Mouse (Mus musculus) spleen, postnatal 4 days (tissue): Measurements from ENCODE around the gene Gm49325.
"Not testable (repeated sequence)": the region's sequence is repeated elsewhere in the genome, so short reads cannot be mapped to it uniquely, and the experiment has no call there.

Experiments
- DNase-seq, 2 experiments: peaks; one replicate each; pipeline ENCODE4 v3.0.0; 2022; ENCODE audit warnings: low spot score in 2 of 2

Gene Gm49325

DNA sequence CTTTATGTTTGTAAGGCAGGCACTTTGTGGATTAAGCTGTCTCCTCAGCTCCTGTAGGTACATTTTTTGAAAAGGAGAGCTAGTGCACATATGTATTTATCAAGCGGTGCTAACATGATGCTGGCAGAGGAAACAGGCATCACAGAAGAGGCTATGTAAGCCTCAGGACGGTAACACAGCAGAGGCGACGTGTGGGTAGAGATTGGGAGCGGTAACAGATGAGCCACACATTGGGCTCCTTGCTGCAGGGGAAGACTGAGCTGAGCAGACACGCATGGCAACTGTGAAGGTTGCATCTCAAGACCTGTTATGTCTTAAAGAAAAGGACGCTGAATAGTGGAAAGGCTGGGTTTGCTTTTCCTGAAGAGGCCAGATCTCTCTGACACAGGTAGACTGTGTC, 77.0 kb downstream of the Gm49325 start:
- no peak for DNase-seq

DNA sequence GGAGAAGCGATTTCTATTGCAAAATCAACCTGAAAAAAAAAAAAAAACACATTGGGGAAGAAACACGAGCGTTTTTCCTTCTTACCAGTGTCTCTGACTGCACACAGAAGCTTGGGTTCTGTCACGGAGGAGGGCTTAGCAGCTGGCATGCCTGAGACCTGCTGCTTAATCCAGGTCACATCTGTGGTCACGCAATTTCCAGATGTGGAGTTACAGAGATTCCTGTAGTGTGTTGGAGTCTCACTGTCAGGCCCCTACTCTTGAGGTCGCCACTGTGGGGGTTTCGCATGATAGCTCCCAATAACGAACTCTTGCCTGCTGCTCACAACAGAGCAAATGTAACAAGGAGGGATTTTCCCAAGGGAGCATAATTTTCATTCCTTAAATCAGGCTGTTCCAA, 78.2 kb downstream of the Gm49325 start:
- DNase-seq, result no peak

DNA sequence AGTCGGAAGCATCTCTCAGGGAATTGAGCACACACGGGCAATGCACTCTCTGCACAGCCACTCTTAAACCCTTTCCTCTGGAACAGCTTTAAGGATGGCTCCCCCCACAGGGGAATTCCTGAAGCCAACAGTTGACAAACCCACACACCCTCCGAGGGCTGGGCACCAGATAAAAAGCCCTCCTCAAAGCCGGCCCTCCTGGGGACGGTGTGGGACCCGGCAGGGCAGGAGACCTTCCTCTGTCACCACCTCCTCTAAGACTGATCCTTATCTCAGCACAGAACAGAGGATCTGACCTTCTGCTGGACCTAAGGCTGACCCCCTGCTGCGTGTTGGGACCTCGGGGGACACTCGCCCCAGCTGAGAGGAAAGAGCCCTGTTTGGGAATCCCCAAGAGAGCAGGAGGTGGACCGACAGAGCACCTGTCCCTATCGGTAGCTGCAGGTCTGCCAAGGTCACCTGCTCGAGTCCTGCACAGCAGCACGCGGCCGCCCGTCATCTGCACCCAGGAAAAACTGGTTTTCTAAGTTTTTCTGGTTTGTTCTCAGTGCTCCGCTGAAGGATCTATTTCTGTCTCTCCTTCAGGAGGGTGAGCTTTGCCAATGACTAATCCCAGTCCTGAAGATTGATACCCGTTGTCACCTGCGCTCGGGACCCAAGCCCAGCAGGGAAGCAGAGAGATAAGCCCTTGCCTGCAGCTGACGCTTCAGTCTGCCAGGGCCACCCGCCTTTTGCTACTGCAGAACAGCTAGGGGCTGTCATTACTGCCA, 80.1 kb downstream of the Gm49325 start, which contains the start of gene Tspear:
Gene Tspear, plus strand, starts transcription at position 675 of the 770 bp plus-strand sequence.
- no peak for DNase-seq

DNA sequence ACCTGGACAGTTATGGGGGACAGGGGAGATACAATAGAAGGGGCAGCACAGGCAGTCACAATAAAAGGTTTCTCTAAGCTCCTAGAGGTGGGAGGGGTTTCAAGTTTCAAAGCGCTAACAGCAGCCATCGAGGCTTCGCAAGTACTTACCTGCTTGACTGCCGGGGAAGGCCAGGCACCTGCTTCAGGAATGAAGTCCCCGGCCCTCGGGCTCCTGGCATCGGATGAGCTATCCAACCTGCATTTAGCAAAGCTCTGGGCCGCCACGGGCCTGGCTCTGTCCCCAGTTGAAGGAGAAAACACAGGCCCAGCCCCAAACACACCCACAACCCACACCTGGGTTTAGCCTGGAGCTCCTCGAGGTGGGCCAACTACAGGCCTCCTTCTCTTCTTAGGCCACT, 81.0 kb downstream of the Gm49325 start:
- no peak for DNase-seq

DNA sequence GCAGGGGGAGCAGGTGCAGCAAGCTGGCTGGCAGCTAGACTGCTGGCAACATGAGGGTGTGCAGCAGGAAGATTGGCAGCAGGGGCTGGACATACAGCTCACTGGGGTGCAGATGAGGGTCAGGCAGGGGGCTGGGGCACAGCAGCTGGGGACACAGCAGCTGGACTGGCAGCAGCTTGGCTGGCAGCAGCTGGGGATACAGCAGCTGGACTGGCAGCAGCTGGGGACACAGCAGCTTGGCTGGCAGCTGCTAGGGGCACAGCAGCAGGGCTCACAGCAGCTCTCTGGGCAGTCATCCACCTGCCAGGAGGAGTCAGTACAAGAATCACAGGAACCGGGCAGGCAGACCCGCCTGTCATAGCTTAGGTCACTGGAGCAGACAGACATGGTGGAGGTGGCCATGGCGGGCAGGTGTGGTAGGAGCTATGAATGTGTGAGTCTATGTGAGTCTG, 84.4 kb downstream of the Gm49325 start, which contains the start of gene Gm19402:
Gene Gm19402, minus strand, starts transcription at position 402 of the 452 bp plus-strand sequence.
- DNase-seq, result not testable (repeated sequence)
